Mouse (Mus musculus) R1 (cell line): ENCODE measurements around the gene Wdr59.

Source experiments
- DNase-seq: peaks from one replicate; pipeline ENCODE4 v3.0.0-alpha.2; 2018; ENCODE audit warnings: low read depth, low spot score

Wdr59 gene

DNA sequence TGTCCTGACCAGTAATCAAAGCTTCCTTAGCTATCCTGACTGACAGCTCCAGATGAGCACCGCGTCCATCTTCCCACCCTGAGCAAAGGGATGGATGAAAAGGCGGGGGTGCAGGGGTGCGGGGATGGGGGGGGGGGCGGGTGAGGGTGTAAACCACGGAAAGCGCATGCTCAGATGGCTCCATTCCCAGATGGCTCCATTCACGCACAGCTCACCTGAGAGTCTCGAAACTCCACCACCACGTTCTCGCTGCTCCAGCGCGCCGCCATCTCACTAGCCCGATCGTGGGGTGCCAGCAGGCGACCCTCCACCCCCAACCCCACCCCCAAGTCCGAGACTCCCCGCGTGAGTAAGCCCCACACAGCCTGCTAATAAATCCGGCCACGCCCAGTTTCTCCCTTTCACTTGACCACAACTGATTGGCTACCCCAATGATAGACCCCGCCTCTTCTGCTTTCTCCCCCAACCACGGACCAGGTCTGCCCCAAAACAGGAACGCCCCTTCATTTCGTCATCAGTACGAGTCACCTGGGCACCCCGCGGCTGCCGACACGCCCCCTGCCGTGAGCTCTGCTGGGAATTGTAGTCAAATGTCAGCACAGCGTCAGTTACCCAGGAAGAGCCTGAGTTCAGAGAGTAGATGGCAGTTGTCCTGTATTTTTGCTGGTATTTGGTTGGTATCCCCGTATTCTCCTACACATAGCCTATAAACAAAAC lies at the start of gene Wdr59:
Gene Wdr59 (minus strand): TSS at position 380 of the 717 bp plus-strand sequence.
- DNase-seq: peak; percentile 99

- DNase-seq: no peak
Observed at GRCm38 (mm10) chr8:111571661-111572060, 49.8 kb upstream of the Wdr59 start.

- no peak for DNase-seq
Observed at GRCm38 (mm10) chr8:111570432-111570831, 48.5 kb upstream of the Wdr59 start.

DNA sequence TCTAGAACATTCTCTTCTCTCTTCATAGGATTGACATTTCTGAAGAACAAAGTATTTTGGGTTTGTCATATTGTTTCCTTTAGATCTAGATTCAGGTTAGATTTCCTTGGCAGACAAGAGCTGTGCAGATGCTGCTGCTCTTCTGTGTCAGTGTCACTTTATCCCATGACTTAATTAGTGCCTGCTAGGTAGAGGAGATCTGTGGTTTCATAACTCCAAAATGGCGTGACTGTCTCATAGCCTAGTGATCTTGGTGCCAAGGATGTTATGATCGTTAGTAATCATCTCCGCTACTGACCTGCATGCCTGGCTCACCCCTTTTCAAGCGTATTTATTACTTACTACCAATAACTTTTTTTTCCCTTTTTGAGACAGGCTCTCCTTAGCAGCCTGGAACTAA lies 48.0 kb upstream of the Wdr59 start:
- DNase-seq: no peak

DNA sequence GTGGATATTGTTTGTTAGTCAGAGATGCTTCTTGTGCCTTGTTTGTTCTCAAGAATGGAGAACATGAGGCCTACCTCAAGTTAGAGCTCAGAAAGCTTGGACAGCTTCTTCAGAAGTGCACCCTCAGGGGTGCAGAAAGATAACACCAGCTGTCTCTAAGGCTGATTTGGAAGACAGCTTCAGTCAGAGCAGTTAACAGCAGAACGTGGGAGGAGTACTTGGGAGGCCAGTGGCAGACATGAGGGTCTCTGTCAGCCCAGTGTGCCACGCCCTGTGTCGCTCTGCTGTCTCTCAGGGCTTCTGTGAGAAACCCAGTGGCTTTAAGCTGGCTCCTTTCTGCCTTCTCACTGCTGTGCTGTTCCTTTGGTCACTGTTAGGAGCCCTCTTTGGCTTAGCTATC lies 46.1 kb upstream of the Wdr59 start:
- no peak for DNase-seq

DNA sequence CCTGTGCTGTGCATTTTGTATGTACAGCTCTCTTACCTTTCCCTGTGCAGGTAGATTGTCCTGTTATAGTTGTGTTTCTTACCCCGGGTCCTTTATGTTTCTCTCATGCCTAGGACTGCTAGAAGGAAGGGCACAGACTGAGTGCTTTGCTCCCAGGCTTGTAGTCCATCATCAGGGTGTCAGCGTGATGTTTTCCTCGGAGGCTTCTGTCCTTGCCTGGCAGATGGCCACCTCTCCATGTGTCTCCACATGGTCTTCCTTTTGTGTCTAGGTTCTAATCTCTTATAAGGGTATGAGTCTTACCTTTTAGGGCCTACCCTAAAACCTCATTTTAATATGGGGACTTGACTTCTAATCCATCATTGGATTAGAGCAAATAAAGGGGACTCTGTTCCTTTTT lies 45.7 kb upstream of the Wdr59 start:
- no peak for DNase-seq

DNA sequence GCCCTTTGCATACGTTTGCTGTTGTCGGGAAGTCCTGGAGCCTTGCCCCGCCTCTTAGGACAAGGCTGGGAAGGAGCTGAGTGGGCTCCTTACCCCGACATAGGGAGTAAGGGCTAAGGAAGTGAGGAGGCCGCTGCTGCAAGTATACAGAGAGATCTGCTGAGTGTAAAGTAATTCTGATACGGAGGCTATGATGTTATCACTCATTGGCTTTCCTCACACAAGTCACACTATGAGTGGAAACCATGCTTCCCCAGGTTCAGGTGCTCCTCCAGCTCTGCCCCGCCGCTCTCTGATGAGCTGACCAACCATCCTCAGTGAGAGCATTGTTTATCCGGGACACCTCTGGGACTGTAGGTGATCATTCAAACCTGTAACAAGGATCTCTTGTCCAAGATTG lies 44.4 kb upstream of the Wdr59 start:
- no peak for DNase-seq

DNA sequence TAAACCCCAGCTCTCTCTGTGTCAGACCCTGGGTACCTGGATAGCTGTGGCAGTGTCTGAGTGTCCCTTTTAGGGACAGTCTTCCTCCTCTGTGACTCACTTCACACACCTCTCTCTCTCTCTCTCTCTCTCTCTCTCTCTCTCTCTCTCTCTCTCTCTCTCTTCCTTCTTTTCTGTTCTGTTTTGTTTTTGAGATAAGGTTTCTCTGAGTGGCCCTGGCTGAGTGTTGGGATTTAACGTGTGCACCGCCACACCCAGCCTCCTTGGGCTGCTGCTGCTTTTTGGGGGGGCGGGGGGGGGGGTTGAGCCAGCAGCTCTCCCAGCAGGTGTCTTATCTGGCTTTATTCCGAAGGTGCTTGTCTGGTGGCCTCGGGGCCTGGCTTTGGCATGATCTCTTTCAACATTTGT lies 43.9 kb upstream of the Wdr59 start:
- no peak for DNase-seq

GRCm38 (mm10) chr8:111564093-111564492 lies 42.2 kb upstream of the Wdr59 start:
- no peak for DNase-seq

DNA sequence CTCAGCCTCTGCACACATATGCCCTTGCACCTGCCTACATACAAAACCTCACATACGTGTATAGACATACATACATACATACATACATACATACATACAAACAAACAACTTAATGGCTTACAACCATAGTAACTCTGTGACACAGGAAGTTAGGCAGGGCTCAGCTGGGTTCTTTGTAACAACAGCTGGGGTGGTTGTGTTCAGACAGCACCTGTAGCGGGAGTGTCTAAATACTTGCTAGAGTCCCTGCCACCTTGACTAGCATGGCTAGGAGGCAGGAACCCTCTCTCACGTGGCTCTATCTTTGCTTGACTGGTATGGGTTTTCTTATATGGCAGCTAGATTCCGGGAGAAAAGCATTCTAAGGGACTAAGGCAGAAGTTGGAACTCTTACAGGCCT lies 41.8 kb upstream of the Wdr59 start:
- DNase-seq: no peak

GRCm38 (mm10) chr8:111563075-111563474 lies 41.2 kb upstream of the Wdr59 start:
- no peak for DNase-seq

GRCm38 (mm10) chr8:111562274-111562803 lies 40.4 kb upstream of the Wdr59 start:
- DNase-seq: no peak

DNA sequence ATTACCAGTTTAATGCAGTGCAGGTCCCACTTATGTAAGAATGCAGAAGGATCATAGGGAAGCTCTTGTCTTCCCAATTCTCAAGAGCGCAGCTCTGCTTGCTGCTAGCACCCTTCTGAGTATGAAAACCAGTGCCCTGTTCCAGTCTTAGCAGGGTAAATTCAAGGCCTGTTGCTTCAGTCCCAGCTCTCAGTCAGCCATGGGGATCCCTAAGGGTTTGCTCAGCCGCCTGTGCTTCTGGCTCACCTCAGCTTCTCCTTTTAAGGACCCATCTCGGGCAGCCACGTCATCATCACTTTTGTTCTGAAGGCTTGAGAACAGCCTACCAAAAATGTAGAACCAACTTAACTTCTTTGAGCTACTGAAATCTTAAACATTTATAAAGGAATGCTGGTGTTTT lies 39.9 kb upstream of the Wdr59 start:
- DNase-seq: no peak

DNA sequence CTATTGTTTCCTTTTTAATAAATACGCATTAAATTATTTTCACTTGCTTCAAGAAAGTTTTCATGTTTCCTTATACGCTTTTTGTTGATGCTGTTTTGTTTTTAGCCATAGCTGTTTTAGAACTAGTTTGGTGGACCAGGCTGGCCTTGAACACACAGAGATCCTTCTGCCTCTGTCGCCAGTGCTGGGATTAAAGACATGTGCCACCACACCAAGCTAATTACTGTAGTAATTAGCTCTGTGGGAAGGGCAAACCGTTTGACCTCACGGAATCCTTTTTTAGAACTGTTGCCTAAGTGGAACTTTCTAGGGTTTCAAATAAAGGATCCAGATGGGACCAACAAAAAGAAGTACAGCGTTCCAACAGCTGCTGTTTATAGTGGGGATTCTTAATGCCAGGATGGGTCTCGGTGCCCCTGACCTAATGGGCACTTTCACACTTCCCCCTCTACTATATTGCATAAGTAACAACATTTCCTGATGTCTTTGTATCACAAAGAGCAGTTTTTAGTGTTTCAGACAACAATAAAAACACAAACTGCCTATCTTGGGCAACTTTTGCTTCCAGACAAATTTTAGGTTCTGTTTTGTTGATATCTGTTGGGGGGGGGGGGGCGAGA lies 29.7 kb upstream of the Wdr59 start:
- no peak for DNase-seq

- DNase-seq: no peak
Observed at GRCm38 (mm10) chr8:111550002-111550870, 28.3 kb upstream of the Wdr59 start.

- peak; percentile 82 for DNase-seq
Observed at GRCm38 (mm10) chr8:111548201-111548600, 26.3 kb upstream of the Wdr59 start.

- DNase-seq: no peak
Observed at GRCm38 (mm10) chr8:111547144-111547543, 25.3 kb upstream of the Wdr59 start.

DNA sequence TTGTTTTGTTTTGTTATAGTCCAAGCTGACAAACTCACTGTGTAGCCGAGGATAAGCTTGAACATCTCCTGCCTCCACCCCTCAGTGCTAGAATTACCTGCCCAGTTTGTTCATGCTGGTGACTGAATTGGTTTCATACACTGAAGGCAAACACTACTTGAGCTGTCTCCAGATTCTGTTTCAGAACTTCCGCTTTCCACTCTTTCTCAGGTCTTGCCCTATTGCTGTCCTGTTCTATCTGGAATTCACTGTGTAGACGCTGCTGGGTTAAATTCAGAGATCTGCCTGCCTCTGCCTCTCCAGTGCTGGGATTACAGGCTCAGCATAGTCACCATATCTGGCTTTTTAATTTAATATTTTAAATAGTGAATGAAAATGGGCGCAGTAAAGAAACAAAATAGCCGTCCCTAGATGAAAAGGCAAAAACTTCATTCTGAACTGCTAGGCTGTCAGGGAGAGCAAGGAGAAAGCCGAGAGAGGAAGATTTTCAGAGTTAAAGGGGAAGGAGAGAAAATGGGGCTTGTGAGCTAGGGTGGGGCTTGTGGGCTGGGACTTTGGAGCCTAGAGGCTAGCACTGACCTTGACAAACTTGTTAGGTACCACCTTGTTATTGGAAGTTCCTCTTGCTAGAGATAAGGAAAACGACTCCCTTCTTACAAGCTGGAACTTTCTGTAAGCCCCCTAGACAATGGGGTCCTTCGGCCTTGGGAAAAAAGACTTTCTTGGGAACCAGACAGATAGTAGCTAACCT lies 23.7 kb upstream of the Wdr59 start:
- no peak for DNase-seq

DNA sequence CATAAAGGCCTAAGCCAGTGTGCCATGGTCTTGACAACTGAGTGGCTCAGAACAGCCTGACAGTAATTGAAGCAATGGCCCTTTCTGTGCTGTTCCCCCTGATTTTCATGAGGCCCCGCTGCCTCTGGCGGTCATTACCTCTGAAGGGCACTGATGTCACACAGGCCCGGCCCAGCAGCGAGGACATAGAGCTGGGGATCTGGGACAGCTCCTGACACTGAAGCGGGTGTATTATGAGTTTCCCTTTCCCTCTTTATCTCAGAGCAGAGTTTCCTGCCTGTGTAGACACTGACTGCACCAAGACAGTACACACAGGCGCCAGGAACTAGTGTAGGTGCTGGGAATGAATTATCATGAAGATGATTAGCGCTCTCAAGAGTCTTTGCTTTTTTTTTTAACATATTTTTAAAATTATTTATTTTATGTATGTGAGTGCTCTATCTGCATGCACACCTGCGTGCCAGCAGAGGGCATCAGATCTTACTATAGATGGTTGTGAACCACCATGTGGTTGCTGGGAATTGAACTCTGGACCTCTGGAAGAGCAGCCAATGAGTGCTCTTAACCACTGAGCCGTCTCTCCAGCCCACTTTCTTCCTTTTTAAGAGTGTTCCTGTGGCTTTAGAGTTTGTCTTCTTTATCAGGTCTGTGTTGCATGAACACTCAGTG lies 22.0 kb upstream of the Wdr59 start:
- peak; percentile 38 for DNase-seq

DNA sequence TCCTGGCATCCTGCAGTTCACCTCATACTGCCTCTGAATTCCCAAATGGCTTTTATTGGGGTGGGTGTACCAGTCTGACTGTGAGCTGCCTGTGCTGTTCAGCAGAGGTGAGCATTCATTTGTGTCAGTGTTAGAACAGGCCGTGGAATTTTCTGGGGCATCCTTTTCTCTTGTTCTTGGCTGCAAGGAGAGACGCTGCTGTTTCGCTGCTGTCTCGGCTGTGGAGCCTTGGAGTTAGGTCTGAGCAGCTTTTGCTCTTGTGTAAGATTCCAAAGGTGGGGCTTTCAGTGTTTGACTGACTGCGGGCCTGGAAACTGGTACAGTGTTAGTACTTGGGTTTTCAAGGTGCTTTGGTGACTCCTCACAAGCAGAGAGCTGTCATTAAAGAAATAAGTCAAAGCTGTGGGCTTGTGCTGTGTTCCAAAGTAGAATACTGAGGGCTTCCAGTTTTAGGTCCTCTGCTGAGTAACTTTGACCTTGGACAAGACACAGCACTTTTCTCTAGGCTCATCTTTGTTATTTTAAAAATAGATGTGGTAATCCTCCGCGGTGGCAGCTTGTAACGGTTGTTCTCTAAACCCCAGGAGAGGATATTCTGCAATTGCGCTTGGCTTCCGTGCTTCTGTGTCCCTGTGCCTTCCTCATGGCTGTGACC lies 17.7 kb upstream of the Wdr59 start:
- DNase-seq: no peak
